Mouse (Mus musculus) lung, embryonic 16.5 days (tissue): Measurements from ENCODE around the gene Bend6. TPM values are rescaled to one million over a fixed set of nuclear protein-coding genes. Genes with fewer than 3 reads are reported as not detected.

Experiments
- ATAC-seq: fragments of 200-750 bp; cut with Nextera tagmentation; 2 replicates; pipeline ENCODE4 v1.8.0; 2017; ENCODE audit warnings: low read depth, mild to moderate bottlenecking, moderate library complexity
- H3K27ac ChIP-seq: fragments of 300-500 bp; sonication (generic); 2 replicates; pipeline ENCODE4 v1.5.1; 2014; ENCODE audit warnings: mild to moderate bottlenecking, control low read depth, low read length
- H3K27me3 ChIP-seq: fragments of 300-500 bp; sonication (generic); 2 replicates; pipeline ENCODE4 v1.6.1; 2014; ENCODE audit warnings: low read depth, low read length, mixed read lengths; ENCODE audit not compliant: control insufficient read depth, insufficient read depth
- H3K36me3 ChIP-seq: fragments of 300-500 bp; sonication (generic); 2 replicates; pipeline ENCODE4 v1.6.1; 2014; ENCODE audit warnings: low read length; ENCODE audit not compliant: control insufficient read depth, insufficient read depth
- H3K4me1 ChIP-seq: fragments of 300-500 bp; sonication (generic); replicated peaks from 2 replicates; pipeline ENCODE4 v1.6.1; 2014; ENCODE audit warnings: low read length, mixed read lengths; ENCODE audit not compliant: control insufficient read depth, insufficient read depth
- H3K4me2 ChIP-seq: fragments of 300-500 bp; sonication (generic); 2 replicates; pipeline ENCODE4 v1.6.1; 2014; ENCODE audit warnings: low read depth, low read length, control low read depth
- H3K4me3 ChIP-seq: fragments of 300-500 bp; sonication (generic); 2 replicates; pipeline ENCODE4 v1.5.1; 2014; ENCODE audit warnings: mild to moderate bottlenecking, low read length, control low read depth
- H3K9ac ChIP-seq: fragments of 300-500 bp; sonication (generic); 2 replicates; pipeline ENCODE4 v1.6.1; 2014; ENCODE audit warnings: low read length, control low read depth
- H3K9me3 ChIP-seq: fragments of 300-500 bp; sonication (generic); 2 replicates; pipeline ENCODE4 v1.6.1; 2016; ENCODE audit warnings: low read length; ENCODE audit not compliant: control insufficient read depth
- WGBS: fragments of 180-500 bp; shearing (Covaris S2); extraction: QIAGEN DNeasy Blood & Tissue Kit; methylation state at CpG from one replicate; pipeline ENCODE4 v1.1.7; 2014; 5-methylcytosine and 5-hydroxymethylcytosine counted together
- polyA plus RNA-seq: library from polyadenylated mRNA; unstranded; fragments of >200 nt; fragmentation: Nextera tagmentation; extraction: Ambion mirVana; gene quantifications from 2 replicates; pipeline ENCODE4 v1.2.1, GENCODE M21; 2015

Bend6 gene
- polyA plus RNA-seq, 1 experiment from 2014 or later, result 0.41 TPM

- Histone ChIP-seq H3K36me3 (no peaks in the 10 kb centered on the region), H3K9ac (no peak overlapping the region), H3K9me3 (no peaks in the 10 kb centered on the region), H3K27me3 (no peaks in the 10 kb centered on the region), H3K4me1 (no peaks in the 10 kb centered on the region), H3K4me2 (no peak overlapping the region), H3K4me3 (no peak overlapping the region), H3K27ac (no peak overlapping the region)
- no peak for ATAC-seq
- 61% methylated on average over 4 of the region's 4 CpGs for WGBS
These were observed 10.9 kb downstream of the Bend6 start for GRCm38 (mm10) chr1:33896666-33897065.

- no peak overlapping the region for H3K9ac ChIP-seq
- no peak overlapping the region for H3K4me2 ChIP-seq
- WGBS, result 58% methylated on average over 6 of the region's 6 CpGs
- no peaks in the 10 kb centered on the region for H3K27me3 ChIP-seq
- no peak overlapping the region for H3K27ac ChIP-seq
- no peak overlapping the region for H3K4me3 ChIP-seq
- ATAC-seq, result no peak
- no peaks in the 10 kb centered on the region for H3K36me3 ChIP-seq
- no peaks in the 10 kb centered on the region for H3K4me1 ChIP-seq
- no peaks in the 10 kb centered on the region for H3K9me3 ChIP-seq
These were observed 11.5 kb downstream of the Bend6 start for GRCm38 (mm10) chr1:33896116-33896515.

- Histone ChIP-seq H3K9me3 (no peaks in the 10 kb centered on the region), H3K27me3 (no peaks in the 10 kb centered on the region), H3K27ac (no peak overlapping the region), H3K4me3 (no peak overlapping the region), H3K4me2 (no peak overlapping the region), H3K9ac (no peak overlapping the region), H3K36me3 (no peaks in the 10 kb centered on the region), H3K4me1 (no peaks in the 10 kb centered on the region)
- ATAC-seq, result no peak
- 65% methylated on average over 10 of the region's 10 CpGs for WGBS
These were observed 14.8 kb downstream of the Bend6 start for GRCm38 (mm10) chr1:33892784-33893183.

- Histone ChIP-seq H3K9me3 (no peaks in the 10 kb centered on the region), H3K4me1 (no peaks in the 10 kb centered on the region), H3K4me3 (peak overlapping the region; percentile 35), H3K4me2 (peak overlapping the region; percentile 48), H3K27ac (no peak overlapping the region), H3K27me3 (no peaks in the 10 kb centered on the region), H3K36me3 (no peaks in the 10 kb centered on the region), H3K9ac (no peak overlapping the region)
- ATAC-seq, result no peak
- 8% methylated on average over 18 of the region's 18 CpGs for WGBS
These were observed 24.3 kb downstream of the Bend6 start for GRCm38 (mm10) chr1:33883102-33883839.

GRCm38 (mm10) chr1:33878170-33878569, 29.4 kb downstream of the Bend6 start:
- 70% methylated on average over 7 of the region's 7 CpGs for WGBS
- no peak for ATAC-seq
- Histone ChIP-seq H3K4me3 (no peak overlapping the region), H3K27ac (no peak overlapping the region), H3K27me3 (no peaks in the 10 kb centered on the region), H3K36me3 (no peaks in the 10 kb centered on the region), H3K4me1 (no peaks in the 10 kb centered on the region), H3K9me3 (no peaks in the 10 kb centered on the region), H3K9ac (no peak overlapping the region), H3K4me2 (no peak overlapping the region)

- H3K9ac ChIP-seq, result no peak overlapping the region
- no peaks in the 10 kb centered on the region for H3K27me3 ChIP-seq
- H3K4me3 ChIP-seq, result no peak overlapping the region
- ATAC-seq, result no peak
- no peaks in the 10 kb centered on the region for H3K9me3 ChIP-seq
- H3K27ac ChIP-seq, result no peak overlapping the region
- H3K36me3 ChIP-seq, result no peaks in the 10 kb centered on the region
- no peaks in the 10 kb centered on the region for H3K4me1 ChIP-seq
- no peak overlapping the region for H3K4me2 ChIP-seq
- 75% methylated on average over 3 of the region's 3 CpGs for WGBS
These were observed 31.2 kb downstream of the Bend6 start for GRCm38 (mm10) chr1:33876416-33876815.

GRCm38 (mm10) chr1:33875691-33876090, 31.9 kb downstream of the Bend6 start:
- H3K4me1 ChIP-seq, result no peaks in the 10 kb centered on the region
- H3K4me2 ChIP-seq, result no peak overlapping the region
- no peaks in the 10 kb centered on the region for H3K27me3 ChIP-seq
- WGBS, result 49% methylated on average over 6 of the region's 6 CpGs
- H3K27ac ChIP-seq, result no peak overlapping the region
- H3K36me3 ChIP-seq, result no peaks in the 10 kb centered on the region
- H3K4me3 ChIP-seq, result no peak overlapping the region
- H3K9ac ChIP-seq, result no peak overlapping the region
- ATAC-seq, result no peak
- no peaks in the 10 kb centered on the region for H3K9me3 ChIP-seq

- 89% methylated on average over 5 of the region's 5 CpGs for WGBS
- no peaks in the 10 kb centered on the region for H3K4me1 ChIP-seq
These were observed 34.1 kb downstream of the Bend6 start for GRCm38 (mm10) chr1:33873561-33873960.

GRCm38 (mm10) chr1:33869437-33869836, 38.2 kb downstream of the Bend6 start:
- H3K36me3 ChIP-seq, result no peaks in the 10 kb centered on the region
- no peaks in the 10 kb centered on the region for H3K4me1 ChIP-seq
- H3K27me3 ChIP-seq, result no peaks in the 10 kb centered on the region
- no peak overlapping the region for H3K4me2 ChIP-seq
- no peak overlapping the region for H3K4me3 ChIP-seq
- H3K27ac ChIP-seq, result no peak overlapping the region
- no peak overlapping the region for H3K9ac ChIP-seq
- no peaks in the 10 kb centered on the region for H3K9me3 ChIP-seq
- ATAC-seq, result no peak
- 79% methylated on average over 3 of the region's 3 CpGs for WGBS

More at GRCm38 (mm10) chr1:33873561-33873960, 34.1 kb downstream of the Bend6 start:
- H3K27me3 ChIP-seq, result no peaks in the 10 kb centered on the region
- no peak overlapping the region for H3K4me2 ChIP-seq
- no peak overlapping the region for H3K9ac ChIP-seq
- H3K36me3 ChIP-seq, result no peaks in the 10 kb centered on the region
- H3K9me3 ChIP-seq, result no peaks in the 10 kb centered on the region
- no peak overlapping the region for H3K27ac ChIP-seq
- H3K4me3 ChIP-seq, result no peak overlapping the region
- no peak for ATAC-seq
